Mouse (Mus musculus) embryonic facial prominence, embryonic 12.5 days (tissue): Measurements from ENCODE around the gene Nebl. TPM values are rescaled to one million over a fixed set of nuclear protein-coding genes. Genes with fewer than 3 reads are reported as not detected.
"Not testable (repeated sequence)": the region's sequence is repeated elsewhere in the genome, so short reads cannot be mapped to it uniquely, and the experiment has no call there.

ENCODE experiments used
- ATAC-seq: fragments of 200-750 bp; cut with Nextera tagmentation; 2 replicates; pipeline ENCODE4 v1.8.0; 2017; ENCODE audit not compliant: insufficient number of reproducible peaks, insufficient read depth, low FRiP score, low TSS enrichment
- H3K27ac ChIP-seq: fragments of 300-500 bp; sonication (generic); 2 replicates; pipeline ENCODE4 v1.5.1; 2016; ENCODE audit warnings: mild to moderate bottlenecking
- H3K27me3 ChIP-seq: fragments of 300-500 bp; sonication (generic); 2 replicates; pipeline ENCODE4 v1.6.1; 2016; ENCODE audit warnings: mild to moderate bottlenecking, moderate library complexity
- H3K36me3 ChIP-seq: fragments of 300-500 bp; sonication (generic); 2 replicates; pipeline ENCODE4 v1.6.1; 2016; ENCODE audit warnings: mild to moderate bottlenecking
- H3K4me1 ChIP-seq: fragments of 300-500 bp; sonication (generic); 2 replicates; pipeline ENCODE4 v1.6.1; 2016
- H3K4me2 ChIP-seq: fragments of 300-500 bp; sonication (generic); replicated peaks from 2 replicates; pipeline ENCODE4 v1.6.1; 2016; ENCODE audit warnings: mild to moderate bottlenecking, moderate library complexity
- H3K4me3 ChIP-seq: fragments of 300-500 bp; sonication (generic); 2 replicates; pipeline ENCODE4 v1.5.1; 2016; ENCODE audit warnings: mild to moderate bottlenecking
- H3K9ac ChIP-seq: fragments of 300-500 bp; sonication (generic); 2 replicates; pipeline ENCODE4 v1.6.1; 2016; ENCODE audit warnings: mild to moderate bottlenecking, moderate library complexity
- H3K9me3 ChIP-seq: fragments of 300-500 bp; sonication (generic); 2 replicates; pipeline ENCODE4 v1.6.1; 2016; ENCODE audit warnings: mild to moderate bottlenecking, moderate library complexity
- WGBS: fragments of 180-500 bp; shearing (Covaris S2); methylation state at CpG from one replicate; pipeline ENCODE4 v1.1.7; 2016; 5-methylcytosine and 5-hydroxymethylcytosine counted together
- polyA plus RNA-seq: library from polyadenylated mRNA; unstranded; fragments of >200 nt; fragmentation: Nextera tagmentation; extraction: Ambion mirVana; gene quantifications from 2 replicates; pipeline ENCODE4 v1.2.1, GENCODE M21; 2016

Nebl gene
- polyA plus RNA-seq, 1 experiment from 2014 or later = 9.4 TPM

GRCm38 (mm10) chr2:17365671-17366070 is 365.6 kb downstream of the Nebl start:
- no peaks in the 10 kb centered on the region for H3K9me3 ChIP-seq
- no peak overlapping the region for H3K27ac ChIP-seq
- 88% methylated on average over 5 of the region's 5 CpGs for WGBS
- no peaks in the 10 kb centered on the region for H3K27me3 ChIP-seq
- no peak overlapping the region for H3K4me3 ChIP-seq
- H3K4me1 ChIP-seq = no peaks in the 10 kb centered on the region
- ATAC-seq = no peak
- no peak overlapping the region for H3K4me2 ChIP-seq
- no peak overlapping the region for H3K9ac ChIP-seq
- no peaks in the 10 kb centered on the region for H3K36me3 ChIP-seq

GRCm38 (mm10) chr2:17364971-17365548 is 366.2 kb downstream of the Nebl start:
- Histone ChIP-seq H3K4me2 (no peak overlapping the region), H3K4me3 (no peak overlapping the region), H3K27ac (no peak overlapping the region), H3K9ac (no peak overlapping the region), H3K9me3 (no peaks in the 10 kb centered on the region), H3K27me3 (no peaks in the 10 kb centered on the region), H3K4me1 (no peaks in the 10 kb centered on the region), H3K36me3 (no peaks in the 10 kb centered on the region)
- no peak for ATAC-seq
- 84% methylated on average over 6 of the region's 6 CpGs for WGBS

DNA sequence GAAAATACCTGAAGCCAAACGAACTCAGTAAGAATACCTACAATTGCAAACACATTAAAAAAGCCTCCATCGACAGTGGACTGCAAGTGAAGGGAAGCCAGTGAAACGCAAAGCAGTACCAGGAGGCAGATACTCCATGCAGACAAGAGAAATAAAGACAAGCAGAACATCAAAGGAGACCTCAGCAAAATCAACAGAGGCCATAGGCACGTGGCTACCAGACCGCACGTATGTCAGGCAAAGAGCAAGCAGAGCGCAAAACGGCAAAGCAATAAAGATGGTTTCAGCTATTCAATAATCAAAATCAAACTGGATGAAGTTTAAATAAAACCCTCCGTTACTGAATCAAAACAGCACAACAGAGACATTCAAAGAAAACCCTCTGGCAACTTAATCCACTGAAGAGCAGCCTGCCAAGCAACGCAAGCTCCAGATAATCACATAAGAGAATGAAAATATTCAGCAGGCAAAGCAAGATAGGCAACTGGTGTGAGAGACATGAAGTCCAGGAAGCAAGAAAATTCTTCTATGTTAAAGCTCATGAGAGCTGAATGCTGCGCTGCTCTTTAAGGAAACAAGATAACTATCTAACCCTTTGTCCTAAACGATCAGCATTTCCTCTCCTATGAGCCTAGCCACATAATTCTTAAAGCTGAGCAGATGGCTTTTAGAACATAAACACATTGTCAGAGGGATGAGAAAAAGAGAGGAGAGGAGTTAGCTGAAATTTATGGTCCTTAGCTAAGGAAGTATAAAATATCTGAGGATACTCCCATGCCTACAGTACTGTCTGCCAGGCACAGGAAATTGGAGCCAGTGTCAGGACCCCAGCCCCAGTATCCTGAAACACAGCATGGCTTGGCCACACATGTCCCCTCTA is 367.7 kb downstream of the Nebl start:
- no peaks in the 10 kb centered on the region for H3K4me1 ChIP-seq
- H3K9ac ChIP-seq = no peak overlapping the region
- H3K27ac ChIP-seq = no peak overlapping the region
- WGBS = 36% methylated on average over 12 of the region's 12 CpGs
- no peaks in the 10 kb centered on the region for H3K36me3 ChIP-seq
- ATAC-seq = no peak
- H3K4me3 ChIP-seq = no peak overlapping the region
- H3K9me3 ChIP-seq = no peaks in the 10 kb centered on the region
- no peaks in the 10 kb centered on the region for H3K27me3 ChIP-seq
- no peak overlapping the region for H3K4me2 ChIP-seq

- Histone ChIP-seq H3K27ac (no peak overlapping the region), H3K9me3 (no peaks in the 10 kb centered on the region), H3K27me3 (no peaks in the 10 kb centered on the region), H3K4me3 (no peak overlapping the region), H3K36me3 (no peaks in the 10 kb centered on the region), H3K4me1 (no peaks in the 10 kb centered on the region), H3K9ac (no peak overlapping the region), H3K4me2 (no peak overlapping the region)
- ATAC-seq = no peak
- 83% methylated on average over 1 of the region's 1 CpGs for whole genome bisulfite sequencing
Observed at GRCm38 (mm10) chr2:17362181-17362580, 369.1 kb downstream of the Nebl start.

DNA sequence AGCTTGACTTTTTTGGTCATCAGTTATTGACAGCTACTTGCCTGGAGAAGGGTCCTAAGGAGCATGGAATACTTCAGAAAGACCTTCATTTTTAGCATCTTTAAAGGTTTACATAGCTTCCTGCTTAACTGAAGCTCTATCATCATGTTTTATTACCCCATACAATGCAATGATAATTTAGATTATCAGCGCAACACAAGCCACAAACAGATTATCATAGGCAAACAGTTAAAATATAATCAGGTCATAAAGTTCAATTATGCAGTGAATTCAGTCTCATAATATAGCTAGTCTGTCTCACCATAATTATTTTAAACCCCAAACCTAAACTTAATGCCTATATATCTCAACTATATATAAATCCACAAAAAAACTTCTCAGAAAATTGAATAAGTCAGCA is 386.6 kb downstream of the Nebl start:
- H3K9ac ChIP-seq = no peak overlapping the region
- H3K9me3 ChIP-seq = no peaks in the 10 kb centered on the region
- WGBS = 96% methylated on average over 1 of the region's 1 CpGs
- no peak overlapping the region for H3K4me3 ChIP-seq
- H3K27me3 ChIP-seq = no peaks in the 10 kb centered on the region
- no peaks in the 10 kb centered on the region for H3K4me1 ChIP-seq
- H3K27ac ChIP-seq = no peak overlapping the region
- no peak overlapping the region for H3K4me2 ChIP-seq
- H3K36me3 ChIP-seq = no peaks in the 10 kb centered on the region
- no peak for ATAC-seq

DNA sequence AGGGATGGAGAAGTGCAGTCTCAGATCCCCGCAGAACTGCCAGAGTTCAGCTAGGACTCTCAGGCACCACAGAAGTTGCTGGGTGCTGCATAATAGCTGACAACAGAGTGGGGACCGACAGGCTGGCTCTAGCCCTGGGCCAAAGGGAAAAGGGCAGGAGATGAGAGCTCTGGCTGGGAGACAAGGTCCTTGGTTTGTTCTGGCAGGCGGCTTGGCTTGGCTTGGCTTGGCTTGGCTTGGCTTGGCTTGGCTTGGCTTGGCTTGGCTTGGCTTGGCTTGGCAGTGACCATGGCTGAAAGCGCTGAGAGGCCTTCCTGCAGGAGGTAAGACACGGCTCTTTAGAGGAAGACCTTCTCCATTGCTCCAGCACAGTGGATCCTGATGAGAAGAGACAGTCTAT is 395.8 kb downstream of the Nebl start:
- WGBS = 79% methylated on average over 5 of the region's 5 CpGs
- Histone ChIP-seq H3K27me3 (no peaks in the 10 kb centered on the region), H3K27ac (no peak overlapping the region), H3K4me3 (no peak overlapping the region), H3K4me2 (no peak overlapping the region), H3K36me3 (no peaks in the 10 kb centered on the region), H3K9me3 (no peaks in the 10 kb centered on the region), H3K9ac (no peak overlapping the region), H3K4me1 (no peaks in the 10 kb centered on the region)
- ATAC-seq = no peak

DNA sequence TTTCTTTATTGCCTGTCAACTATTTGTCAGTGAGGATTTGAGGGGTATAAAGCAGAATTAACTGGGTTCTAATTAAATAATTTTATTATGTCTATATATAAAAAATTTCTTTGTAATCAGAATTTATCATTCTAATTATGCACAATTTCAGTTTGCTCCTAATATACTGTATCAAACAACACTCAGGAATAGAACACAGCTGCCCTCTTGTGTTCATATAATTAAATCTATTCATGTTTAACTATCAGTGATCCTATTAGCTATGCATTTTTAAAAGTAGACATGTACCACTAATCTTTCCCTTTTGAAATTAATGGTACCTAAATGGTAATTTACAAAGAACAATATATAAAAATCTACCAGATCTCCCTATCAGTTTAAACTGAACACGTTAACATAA is 404.7 kb downstream of the Nebl start:
- no peak for ATAC-seq

DNA sequence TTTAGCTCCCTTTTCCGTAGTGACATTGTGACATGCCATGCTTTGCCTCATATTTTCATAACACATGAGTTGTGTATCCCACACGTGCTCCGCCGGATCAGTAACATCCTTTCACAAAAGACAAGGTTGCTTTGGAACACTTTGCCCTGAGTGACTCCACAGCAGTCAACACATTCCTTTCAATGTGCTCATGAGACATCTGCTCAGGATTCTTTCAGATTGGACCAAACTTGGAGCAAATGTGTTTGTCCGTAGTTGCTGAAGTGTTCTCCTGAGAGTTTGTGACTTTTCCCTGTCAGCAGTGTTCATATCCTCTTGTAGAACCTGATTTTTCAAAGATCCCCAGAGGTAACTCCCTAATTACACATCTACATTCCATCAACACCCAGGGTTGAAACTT is 414.4 kb downstream of the Nebl start:
- H3K27me3 ChIP-seq = no peaks in the 10 kb centered on the region
- H3K9me3 ChIP-seq = no peaks in the 10 kb centered on the region
- no peaks in the 10 kb centered on the region for H3K4me1 ChIP-seq
- no peak overlapping the region for H3K4me3 ChIP-seq
- H3K27ac ChIP-seq = no peak overlapping the region
- ATAC-seq = no peak
- WGBS = 75% methylated on average over 5 of the region's 5 CpGs
- H3K36me3 ChIP-seq = no peaks in the 10 kb centered on the region
- no peak overlapping the region for H3K4me2 ChIP-seq
- H3K9ac ChIP-seq = no peak overlapping the region

More for the DNA sequence above, 404.7 kb downstream of the Nebl start:
- WGBS = 88% methylated on average over 1 of the region's 1 CpGs
- Histone ChIP-seq H3K4me2 (no peak overlapping the region), H3K27ac (no peak overlapping the region), H3K27me3 (no peaks in the 10 kb centered on the region), H3K4me1 (no peaks in the 10 kb centered on the region), H3K4me3 (no peak overlapping the region), H3K9me3 (no peaks in the 10 kb centered on the region), H3K36me3 (no peaks in the 10 kb centered on the region), H3K9ac (no peak overlapping the region)

DNA sequence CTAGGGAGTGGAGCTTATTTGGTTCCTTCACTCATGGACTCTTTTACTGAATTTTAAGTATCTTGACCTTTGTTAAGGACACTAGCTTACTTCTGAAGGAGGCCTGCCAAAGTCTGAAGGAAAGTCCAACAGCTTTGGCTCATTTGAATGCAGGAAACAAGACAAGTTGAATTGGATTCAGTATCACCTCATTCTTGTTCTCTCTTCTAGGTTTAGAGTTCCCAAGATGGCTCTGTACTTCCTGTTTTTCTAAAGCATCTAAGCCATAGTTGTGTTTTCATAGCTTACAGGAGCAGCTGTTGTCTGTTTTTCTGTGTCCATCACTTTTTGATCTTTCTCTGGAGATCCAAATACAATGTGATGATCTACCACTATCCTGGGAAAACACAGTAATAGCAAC is 429.9 kb downstream of the Nebl start:
- H3K4me1 ChIP-seq = no peaks in the 10 kb centered on the region
- H3K36me3 ChIP-seq = no peaks in the 10 kb centered on the region
- H3K27ac ChIP-seq = no peak overlapping the region
- H3K27me3 ChIP-seq = no peaks in the 10 kb centered on the region
- no peak for ATAC-seq
- H3K9me3 ChIP-seq = no peaks in the 10 kb centered on the region
- H3K4me3 ChIP-seq = no peak overlapping the region
- H3K9ac ChIP-seq = no peak overlapping the region
- H3K4me2 ChIP-seq = no peak overlapping the region

- Histone ChIP-seq H3K9me3 (no peaks in the 10 kb centered on the region), H3K4me3 (no peak overlapping the region), H3K4me2 (no peak overlapping the region), H3K4me1 (no peaks in the 10 kb centered on the region), H3K36me3 (no peaks in the 10 kb centered on the region), H3K27me3 (no peaks in the 10 kb centered on the region), H3K27ac (no peak overlapping the region), H3K9ac (no peak overlapping the region)
- WGBS = 62% methylated on average over 1 of the region's 1 CpGs
- no peak for ATAC-seq
Observed at GRCm38 (mm10) chr2:17297496-17297895, 433.8 kb downstream of the Nebl start.

DNA sequence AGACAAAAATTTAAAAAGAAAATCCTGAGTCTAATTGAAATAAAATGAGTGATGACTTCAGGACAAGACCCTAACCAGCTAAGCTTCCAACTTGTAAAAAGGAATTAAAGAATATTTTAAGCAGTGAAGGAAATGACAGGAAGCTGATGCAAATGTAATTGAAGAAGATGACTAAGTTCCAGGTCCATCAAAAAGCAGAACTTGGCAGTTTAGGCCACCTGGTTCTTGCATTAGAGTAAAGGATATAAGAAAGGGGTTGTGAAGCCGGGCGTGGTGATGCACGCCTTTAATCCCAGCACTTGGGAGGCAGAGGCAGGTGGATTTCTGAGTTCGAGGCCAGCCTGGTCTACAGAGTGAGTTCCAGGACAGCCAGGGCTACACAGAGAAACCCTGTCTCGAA is 436.0 kb downstream of the Nebl start:
- not testable (repeated sequence) for H3K36me3 ChIP-seq, H3K4me1 ChIP-seq, H3K9ac ChIP-seq, H3K4me2 ChIP-seq, H3K4me3 ChIP-seq, H3K27me3 ChIP-seq, ATAC-seq, H3K9me3 ChIP-seq, H3K27ac ChIP-seq
- 87% methylated on average over 4 of the region's 5 CpGs for WGBS
